Mouse (Mus musculus) urinary bladder, postnatal 10 days (tissue): ENCODE data around the gene Cps1.

Source experiments
- DNase-seq: peaks from one replicate; pipeline ENCODE4 v3.0.0; 2022; ENCODE audit warnings: low spot score

The Cps1 gene

DNA sequence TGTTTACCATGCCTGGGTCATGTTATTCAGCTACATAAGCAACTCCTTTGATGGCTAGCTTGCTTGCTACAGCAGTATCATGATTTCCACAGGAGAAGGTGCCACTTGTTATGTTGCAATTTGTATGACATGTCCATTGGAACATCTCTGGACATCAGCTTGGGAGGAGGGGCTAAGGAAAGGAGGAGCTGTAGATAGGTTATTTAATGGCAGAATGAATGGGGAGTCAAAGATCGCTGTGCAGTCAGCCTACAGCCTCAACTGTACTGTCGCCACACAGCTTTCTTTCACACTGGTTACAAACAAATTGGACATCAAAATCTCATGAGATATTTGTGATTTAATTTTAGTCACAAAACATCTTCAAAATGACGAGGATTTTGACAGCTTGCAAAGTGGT is at the start of gene Cps1:
Gene Cps1, plus strand, starts transcription at position 230 of the 400 bp plus-strand sequence.
- DNase-seq: no peak

DNA sequence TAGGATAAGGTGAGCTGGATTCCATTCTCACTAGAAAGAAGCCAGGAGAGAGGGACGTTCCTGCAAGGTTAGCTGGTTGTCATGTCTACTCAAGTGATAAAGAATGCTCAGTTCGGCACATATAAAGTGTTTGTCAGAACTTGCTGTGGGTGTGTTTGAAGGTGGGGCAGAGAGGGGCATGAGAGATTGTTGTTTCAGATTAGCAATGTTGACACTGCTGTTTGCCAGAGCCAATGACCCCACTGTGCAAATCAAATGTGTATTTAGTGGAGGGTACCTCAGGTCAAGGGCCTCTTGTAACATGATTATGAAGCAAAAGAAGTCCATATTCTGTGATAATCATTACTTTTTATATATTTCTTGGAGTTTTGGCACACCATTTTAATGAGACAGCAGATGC is 45.1 kb upstream of the Cps1 start:
- no peak for DNase-seq

DNA sequence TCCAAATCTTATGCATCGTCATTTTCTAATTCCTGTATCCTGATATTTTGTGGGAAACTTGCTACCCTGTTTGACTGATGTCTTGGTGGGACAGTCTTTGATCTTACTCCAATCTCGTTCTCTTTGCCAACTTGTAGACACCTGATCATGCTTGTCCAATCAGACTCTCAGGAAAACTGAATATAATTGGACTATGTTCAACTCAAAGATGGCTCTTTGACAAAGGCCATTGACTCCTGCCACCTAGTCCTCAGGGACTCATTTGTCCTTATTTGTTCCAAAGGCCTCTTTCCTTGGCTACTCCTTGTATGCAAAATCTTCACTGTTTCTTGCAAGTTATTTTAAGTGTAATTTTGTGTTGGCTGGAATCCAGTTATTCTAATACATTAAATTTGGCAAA is 44.2 kb upstream of the Cps1 start:
- DNase-seq: no peak

DNA sequence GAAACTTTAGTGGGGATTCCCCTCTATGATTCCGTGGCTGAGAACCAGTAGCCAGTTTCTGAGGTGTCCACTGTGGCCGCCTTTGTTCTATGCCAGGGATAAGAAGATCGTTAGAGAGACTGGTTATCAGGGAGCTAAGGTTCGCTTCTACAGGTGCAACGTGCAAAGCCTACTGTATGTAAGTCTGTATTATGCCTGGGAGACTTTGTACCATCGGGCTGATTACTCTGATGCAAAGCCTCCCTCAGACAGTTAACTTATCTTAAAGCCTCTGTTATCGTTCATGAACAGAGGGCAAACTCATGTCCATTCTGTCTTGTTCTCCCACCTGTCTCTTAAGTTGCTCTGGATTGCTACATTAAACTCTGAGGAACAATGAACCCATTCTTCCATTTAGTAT is 43.7 kb upstream of the Cps1 start:
- no peak for DNase-seq

DNA sequence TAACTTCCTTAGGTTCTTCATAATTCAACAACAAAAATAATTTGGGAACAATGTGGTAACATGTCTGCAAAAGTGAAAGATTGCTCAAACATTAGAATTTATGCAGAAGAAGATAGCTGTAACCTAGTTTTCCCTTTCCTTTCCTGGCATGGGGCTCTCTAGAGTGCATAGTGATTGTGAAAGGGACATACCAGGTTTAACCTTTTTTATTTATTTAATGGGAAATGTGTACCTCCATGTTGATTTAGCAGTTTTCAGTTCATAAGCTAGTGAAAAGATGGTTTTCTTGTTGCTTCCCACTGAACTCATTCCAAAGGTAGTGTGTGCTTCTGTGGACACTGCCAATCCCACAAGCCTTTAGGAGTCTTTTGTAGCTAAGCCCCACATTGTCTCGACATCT is 30.4 kb upstream of the Cps1 start:
- DNase-seq: no peak

DNA sequence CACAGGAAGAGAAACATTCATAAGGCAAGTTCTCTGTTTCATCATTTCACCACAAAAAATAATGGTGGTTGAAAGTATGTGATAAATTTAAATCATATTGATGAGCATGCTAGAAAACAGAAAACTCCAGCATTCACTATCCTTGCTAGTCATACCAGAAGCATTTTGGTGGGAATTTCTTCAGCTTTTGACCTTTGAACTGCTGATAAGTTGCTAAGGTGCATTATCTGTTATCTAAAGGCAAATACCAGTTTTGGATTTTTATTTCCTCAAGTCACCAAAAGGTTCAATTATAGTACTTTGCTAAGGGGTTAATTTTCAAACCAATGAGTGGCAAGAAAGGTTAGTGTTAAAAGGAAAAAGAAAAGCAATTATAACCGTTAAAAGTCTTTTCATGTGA is 23.6 kb upstream of the Cps1 start:
- DNase-seq: no peak

DNA sequence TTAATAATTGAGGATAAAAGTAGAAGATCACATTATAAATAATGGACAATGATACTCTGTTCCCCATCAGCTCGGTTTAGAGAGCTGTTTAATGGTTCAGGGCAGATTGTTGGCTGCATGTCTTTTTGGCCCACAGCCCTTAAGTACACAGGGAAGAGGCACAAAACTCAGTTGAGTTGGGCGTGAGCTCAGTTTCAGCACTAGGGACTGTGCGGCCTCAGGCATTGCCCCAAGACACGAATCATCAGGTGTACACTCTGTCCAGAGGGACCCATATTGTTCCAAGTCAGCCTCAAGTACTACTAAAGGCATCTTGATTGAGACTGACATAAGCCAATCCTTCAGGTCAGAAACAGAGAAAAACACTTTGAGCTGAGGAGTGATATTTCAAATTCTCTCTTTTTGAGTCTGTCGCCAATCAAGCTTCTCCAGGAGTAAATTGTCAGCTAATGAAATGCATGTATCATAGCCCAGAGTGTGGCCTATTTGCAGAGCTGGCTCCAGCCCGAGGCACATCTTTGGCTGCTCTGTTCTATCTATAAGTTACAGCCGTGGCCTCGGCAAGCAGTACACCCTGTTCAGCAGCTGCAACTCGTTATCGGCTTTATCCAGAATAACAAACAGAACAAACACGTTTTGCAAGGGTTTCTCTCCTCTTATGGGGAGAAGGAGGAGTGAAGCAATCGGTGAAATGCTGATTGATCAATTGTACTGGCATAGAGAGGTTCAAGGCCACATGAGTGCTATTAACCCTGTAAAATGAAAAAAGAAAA is 19.2 kb upstream of the Cps1 start:
- no peak for DNase-seq

DNA sequence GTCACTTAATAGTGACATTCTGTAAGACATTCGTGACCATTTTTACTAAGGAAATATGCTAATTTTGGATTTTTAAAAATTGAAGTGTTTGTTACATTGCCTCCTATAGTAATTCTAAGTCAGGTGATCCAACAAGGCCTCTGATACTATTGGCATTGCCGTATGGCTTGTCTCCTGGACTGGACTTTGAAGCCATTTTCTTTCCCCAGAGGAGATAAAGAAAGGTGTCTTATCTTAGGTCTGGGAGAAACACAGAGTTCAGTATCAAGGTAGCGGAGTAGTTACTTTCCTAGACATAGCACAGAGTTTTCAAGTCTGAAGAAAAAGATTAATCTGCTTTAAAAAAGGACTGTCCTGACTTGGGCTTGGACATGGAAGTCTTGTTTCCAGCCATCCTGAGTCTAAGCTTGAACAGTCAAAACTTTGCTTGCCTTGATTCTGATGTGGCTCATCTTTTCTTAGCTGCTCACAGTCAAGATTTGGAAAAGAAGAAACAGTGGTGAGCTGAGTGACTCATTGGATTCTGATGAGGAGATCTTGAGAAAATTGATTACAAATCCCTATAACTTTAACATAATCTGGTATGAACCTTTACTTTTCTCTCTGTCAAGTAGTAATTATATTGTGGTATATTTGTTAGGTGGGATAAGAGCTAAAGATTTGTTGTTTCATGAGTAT is 11.1 kb upstream of the Cps1 start:
- no peak for DNase-seq

DNA sequence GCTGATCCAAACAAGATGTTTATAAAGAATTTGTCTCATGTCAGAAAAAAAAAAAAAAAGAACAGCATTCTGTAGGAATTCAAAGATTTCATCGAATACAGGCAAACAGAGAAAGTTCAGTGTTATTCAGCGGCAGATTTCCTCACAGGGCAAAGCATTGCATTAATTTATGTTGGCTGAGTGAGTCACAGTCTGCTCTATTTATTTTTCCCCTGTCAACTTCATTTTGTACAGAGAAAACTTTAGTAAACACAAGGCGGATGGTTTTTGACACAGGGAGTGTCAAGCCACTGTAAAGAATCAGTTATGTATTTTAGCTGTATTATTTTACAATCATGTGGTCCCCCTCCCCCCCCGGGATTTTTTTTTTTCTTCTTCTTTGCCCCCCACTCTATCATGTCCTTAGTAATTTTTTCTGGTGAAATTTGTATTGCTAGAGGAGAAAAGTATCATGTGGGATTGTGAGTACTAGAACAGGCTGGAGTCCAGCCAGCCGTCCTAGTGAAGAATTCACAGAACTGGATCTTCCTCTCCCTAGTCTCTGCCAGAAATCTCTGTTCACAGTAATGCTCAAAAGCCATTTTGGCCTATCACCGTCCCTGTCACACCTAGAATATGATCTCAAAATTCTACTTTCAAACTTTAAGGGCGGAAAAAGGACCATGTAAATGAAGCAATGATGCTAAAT is 9.3 kb upstream of the Cps1 start:
- no peak for DNase-seq

DNA sequence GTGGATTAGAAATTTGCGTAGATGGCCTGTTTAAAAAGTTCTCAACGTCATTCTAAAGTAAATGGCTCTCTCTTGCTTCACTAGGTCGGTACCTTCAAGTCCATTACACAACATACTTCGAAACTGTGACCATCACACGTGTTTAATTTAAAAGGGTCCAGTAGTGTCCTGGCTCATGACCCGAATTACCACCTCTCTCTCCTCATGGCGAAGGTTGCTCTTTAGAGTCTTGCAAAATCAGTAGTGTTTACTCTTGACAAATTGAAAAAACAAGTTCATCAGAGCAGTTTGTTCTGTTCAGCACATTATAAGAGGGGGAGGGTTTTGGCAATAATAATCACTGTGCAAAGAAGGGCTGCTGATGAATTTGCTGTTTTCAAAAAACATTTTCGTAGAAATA is 6.3 kb upstream of the Cps1 start:
- no peak for DNase-seq

DNA sequence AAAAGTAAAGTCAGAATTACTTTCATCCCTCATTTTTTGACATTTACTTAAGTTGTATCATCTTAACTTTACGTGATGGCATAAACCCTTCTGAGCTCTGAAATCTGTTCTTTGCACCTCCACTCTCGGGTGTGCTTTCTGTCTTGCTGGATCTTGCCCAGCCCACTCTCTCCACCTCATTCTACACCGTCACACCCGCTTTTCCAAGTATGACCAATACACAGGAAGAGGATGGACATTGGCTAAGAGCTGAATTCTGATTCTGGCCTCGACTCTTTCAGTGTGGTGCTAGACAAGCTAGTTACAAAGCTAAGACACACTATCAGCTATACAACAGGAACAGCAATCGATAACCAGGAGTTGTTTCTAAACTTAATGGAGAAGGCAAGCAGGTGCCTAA is 5.0 kb upstream of the Cps1 start:
- DNase-seq: no peak

DNA sequence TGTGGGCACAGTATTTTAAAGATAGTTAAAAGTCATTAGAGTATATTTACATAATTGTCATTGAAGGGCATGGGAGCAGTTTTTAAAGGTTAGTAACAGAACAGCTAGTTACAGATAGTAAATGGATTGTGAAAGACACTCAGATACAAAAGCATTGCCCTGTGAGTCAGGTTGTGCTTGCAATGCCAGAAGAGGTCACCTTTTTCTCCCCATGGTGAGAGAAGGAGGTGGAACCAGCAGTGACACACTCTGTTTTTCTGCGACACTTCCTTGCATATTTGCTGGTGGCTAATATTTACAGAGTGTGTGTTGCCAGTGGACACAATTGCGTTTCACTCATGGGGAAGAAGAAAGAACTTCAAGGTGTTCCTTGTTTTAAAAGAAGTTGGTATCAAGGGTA is 2.6 kb downstream of the Cps1 start:
- DNase-seq: no peak

DNA sequence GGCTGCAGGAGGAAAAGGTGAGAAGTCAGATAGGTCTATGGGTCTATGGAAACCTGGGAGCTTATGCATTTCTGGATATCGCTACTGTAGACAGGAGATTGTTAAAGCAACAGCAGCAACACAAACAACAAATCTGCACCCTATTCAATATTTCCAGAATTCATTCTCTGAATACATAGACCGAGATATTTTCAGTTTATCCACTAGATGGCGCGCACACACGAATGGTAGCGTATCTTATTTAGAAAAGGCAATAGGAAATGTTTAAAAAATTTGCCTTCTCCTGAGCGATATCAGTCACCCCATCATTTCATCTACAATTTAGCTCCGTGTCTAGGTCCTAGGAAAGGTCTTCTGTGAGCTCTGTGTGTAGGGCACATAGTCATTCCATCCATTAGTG is 21.1 kb downstream of the Cps1 start:
- DNase-seq: no peak

DNA sequence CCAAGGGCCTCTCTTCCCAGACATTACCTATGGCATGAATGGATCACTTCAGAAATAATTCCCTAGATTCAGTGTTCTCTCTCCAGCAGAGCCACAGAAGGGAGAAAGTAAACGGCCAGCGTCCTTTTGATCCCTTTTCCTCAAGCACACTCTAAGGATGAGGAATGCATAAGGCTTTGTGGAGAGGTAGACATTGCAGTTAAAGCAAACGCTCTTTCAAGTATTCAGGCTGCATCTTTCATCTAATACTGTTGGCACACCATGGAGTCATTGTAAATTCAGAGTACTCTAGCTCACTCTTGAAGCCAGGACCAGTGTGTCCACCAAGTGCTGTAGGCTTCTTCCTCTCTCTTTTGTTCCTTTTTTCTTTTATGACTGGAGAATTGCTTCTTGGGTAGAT is 28.4 kb downstream of the Cps1 start:
- DNase-seq: no peak

DNA sequence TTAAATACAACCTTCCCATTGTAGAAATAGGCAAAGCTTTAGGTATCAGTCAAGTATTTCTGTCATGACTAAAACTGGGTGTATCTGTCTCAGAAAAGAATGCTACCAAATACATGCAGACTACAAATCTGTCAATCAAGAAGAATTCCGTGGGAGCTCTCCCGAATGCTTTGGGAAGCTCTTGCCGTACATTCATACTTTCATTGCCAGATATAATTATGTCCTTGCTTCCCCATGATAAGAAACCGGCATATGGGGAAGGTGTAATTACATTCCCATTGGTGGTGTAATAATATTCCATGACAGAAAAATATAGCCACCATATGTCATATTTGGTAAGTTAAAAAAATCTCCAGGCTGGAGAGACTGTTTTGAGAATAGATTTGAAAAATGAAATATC is 44.5 kb downstream of the Cps1 start:
- no peak for DNase-seq

DNA sequence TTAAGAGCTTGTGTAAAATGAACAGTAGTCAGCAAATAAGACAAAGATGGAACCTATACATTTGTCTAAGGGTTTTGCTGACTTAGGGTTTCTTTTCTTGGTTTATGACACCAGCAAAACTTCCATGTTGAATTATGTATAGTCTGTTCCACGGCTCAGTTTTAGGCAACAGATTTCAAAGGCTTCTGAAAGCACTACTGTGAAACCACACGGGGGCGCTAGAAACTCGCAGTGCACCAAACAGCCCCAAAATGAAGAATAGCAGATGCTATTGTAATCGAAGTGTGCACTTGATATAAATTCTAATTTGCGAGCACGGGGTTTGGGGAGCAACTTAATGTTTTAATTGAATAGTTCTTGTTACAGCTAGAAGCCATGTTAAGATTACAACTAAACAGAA is 58.3 kb downstream of the Cps1 start:
- DNase-seq: peak; percentile 14

DNA sequence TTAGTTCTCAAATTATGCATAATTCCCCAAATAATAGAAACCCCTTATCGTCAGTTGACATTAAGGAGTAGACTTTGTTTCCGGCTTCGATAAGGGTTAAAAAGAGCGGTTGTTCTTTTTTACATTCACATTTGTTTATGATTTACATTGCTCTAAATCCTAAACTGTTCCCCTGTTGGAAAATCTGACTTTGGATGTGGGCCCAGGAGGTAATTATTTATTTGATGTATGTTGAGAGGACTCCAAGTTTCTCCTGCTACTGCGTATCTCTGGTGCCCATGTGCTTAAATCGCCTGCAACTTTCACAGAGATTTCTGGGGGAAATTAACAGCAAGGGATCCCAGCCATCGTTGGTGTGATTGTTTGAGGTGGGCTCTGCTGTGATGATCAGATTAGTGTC is 59.4 kb downstream of the Cps1 start:
- DNase-seq: no peak

DNA sequence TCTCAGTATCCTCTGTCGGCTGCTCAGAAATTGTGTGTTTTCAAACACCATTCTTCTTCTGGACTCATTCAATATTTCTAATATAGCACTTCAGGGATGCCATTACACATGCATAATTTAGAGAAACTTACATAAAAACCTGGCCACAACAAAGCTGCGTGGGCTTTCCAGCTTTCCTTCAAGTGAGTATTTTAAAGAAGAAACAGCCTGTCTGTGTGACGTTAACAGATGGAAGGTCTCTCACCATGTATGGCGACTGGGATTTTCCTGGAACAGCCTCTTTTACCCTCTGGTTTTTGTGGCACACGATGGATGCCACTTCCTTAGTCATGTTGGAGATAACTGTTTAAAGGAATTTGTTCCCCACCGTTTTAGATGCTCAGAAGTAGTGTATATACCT is 60.7 kb downstream of the Cps1 start:
- DNase-seq: no peak

DNA sequence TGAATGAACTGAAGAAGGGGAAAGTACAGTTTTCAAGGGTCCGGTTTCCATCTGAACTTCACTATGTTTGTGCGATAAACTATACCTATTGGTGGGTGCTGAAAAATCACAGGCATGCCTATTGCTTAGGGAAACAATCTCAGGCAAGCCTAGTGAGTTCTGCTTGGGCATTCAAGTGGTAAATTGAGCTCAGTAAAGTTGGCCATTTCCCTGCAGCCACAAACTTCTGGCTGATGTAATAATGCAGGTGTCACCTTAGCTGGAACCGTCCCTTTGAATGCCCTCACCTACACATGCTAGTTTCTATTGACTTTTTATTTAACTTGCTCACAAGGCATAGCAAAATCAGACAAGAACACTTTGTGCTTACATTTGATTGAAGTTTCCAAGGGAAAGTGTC is 61.3 kb downstream of the Cps1 start:
- no peak for DNase-seq

DNA sequence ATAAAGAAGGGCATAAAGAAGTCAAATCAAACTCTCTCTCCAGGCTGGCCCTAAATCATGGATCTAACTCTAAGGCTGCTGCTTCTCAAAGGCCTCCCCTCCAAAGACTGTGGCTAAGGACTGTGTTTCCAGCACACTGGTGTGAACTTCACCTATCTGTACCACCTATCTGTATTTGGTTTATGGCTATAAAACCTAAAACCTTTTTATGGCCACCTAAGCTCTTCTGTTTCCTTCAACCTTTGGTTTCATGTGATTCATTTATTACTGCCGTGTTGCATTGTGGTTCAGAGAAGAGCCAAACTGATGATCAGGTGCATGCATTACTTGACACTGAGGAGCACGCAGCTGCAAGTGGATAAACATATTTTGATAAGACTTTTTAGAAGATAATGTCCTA is 74.5 kb downstream of the Cps1 start:
- DNase-seq: no peak

DNA sequence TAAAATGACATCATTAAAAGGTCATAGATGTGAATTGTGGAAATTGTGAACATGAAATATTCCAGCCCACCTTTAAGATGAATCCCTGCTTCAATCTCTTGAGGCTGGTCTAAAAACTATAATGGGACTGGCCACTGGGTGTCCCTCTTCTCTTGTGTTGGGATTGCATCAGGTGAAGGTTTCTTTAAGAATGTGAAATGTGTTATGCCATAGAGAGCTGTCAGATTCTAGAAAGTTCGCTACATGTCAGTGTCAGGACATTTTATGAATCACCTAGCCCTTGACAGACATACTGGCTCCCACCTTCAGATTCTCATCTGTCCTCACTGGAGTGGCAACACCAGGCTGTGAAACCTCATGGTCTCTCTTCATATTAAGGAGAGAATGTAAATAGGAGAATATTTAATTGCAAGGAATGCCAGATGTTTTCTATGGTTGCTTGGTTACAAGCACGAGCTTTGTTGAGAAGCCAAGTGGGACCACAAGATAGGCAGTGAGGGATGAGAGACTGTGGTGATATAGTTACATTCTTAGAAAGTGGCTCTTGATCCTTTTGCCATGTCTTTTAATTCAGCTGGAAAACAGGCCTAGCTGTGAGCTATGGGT is 95.6 kb downstream of the Cps1 start:
- no peak for DNase-seq

DNA sequence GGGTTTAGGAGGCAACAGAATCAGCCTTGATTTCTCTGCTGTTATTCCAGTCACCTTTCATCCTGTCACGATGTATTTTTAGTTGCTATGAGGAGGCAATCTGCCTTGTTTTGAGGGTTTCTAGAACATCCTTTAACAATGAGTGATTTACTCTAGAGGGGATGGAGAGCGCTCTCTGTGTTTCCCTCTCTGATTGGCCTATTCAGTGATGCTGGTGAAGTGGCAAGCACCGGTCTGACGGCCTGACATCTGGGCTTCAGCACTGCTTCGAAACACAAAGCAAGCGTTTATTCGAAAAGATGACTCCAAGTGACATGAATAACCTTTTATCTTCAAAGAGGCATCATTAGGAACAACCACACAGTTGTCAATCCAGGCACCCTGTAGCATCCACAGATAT is 100.8 kb downstream of the Cps1 start:
- no peak for DNase-seq

DNA sequence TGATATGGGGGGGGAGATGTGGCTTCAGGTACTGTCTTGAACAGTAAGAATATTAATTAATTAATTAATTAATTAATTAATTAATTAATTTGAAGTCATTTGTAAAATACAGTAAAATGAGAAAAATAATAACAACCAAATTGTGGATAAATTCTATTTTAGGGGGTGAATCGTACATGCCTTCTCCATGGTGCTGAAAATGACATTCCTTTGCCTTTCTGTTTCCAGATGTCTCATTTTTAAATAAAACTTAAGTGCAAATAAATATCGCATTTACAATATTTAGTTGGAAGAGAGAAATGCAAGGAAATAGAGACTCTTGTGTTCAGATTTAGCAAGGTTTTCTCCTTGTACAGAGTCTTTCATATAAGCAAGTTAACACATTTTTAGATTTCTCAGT is 112.0 kb downstream of the Cps1 start:
- no peak for DNase-seq
